Mouse (Mus musculus) spleen, postnatal 14 days (tissue): ENCODE measurements around the gene Xpr1.

ENCODE experiments used
- DNase-seq, 2 experiments: peaks; one replicate each; pipeline ENCODE4 v3.0.0; 2021 to 2022; ENCODE audit warnings: low spot score in 2 of 2

The Xpr1 gene

DNA sequence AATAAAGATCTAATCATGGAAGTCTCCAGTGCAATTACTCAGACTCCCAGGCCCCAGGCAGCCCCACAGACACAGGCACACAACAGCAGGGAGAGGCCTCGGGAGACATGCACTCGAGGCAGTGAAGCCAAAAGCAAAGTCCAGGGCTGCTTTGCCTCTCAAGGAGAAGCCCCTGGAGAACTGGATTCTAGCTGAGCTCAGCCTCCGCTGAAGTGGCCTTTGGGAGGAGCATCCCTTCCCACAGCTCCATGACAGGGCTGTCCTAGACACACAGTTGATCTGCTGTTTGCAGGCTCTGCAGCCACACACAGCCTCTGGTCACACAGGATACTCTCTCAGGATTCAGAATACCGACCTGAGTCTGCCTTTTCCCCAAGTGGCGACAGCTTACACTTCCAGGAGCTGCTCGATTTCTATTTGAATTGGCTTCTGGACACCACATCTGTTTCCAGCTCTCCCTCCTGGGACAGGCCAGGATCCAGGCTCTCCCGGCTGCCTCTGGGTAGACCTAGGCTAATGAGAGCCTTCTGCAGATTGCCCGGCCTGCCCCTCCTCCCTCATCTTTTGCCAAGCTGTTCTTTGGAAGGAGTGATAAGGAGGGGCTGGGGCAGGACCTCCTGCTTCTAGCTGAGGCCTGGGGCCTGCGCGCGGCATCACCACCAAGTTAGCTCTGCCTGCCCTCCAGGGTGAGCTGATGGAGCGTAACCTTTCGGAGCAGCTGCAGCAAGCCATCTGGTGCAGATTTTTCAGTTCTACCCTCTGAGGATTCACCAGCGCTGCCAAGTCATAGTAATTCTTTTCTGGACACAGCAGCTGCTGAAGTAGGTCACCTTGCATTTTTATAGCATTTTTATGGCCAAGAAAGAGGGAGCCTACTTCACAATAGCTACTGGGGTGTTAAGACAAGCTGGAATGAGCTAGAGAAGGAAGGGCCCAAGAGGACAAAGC lies 187.5 kb downstream of the Xpr1 start:
- DNase-seq, result no peak
